Mouse (Mus musculus): ENCODE measurements around the gene Pik3ap1. TPM values are rescaled to one million over a fixed set of nuclear protein-coding genes. Genes with fewer than 3 reads are reported as not detected.

The Pik3ap1 gene
- polyA plus RNA-seq, 1 experiment = 0.16 TPM

DNA sequence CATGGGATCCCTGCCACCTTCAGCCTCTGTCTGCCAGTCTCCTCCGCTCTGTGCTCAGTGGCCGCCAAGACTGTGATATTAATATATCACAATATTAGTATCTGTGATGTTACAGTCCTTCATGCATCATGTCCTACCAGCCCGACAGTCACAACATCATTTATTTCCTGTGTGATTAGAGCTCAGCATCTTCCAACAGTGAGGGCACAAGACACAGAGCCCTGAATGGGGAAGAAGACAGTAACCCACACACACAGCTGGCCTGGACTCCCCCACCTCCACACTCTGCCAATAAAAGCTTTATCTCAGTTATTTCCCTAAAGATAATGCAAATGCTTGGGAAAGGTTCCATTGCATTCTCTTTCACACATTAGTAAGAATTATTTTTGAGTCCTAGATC, 35.3 kb downstream of the Pik3ap1 start:
- H3K27me3 ChIP-seq (ENCODE audit: control insufficient read depth, insufficient read depth, low read length, poor library complexity, severe bottlenecking) = no peaks in the 10 kb centered on the region
- no peak overlapping the region for H3K27ac ChIP-seq (ENCODE audit: insufficient read depth, low read length)
- no peaks in the 10 kb centered on the region for H3K36me3 ChIP-seq (ENCODE audit: control insufficient read depth, insufficient read depth, low read length, poor library complexity, severe bottlenecking)
- no peaks in the 10 kb centered on the region for H3K4me1 ChIP-seq (ENCODE audit: control insufficient read depth, insufficient read depth, low read length)
- H3K4me3 ChIP-seq (ENCODE audit: low read depth, low read length) = no peak overlapping the region
- H3K9ac ChIP-seq (ENCODE audit: low read depth, poor library complexity, severe bottlenecking) = no peak overlapping the region
- H3K9me3 ChIP-seq (replicated peaks; ENCODE audit: control insufficient read depth, insufficient read depth, low read length, poor library complexity, severe bottlenecking) = no peaks in the 10 kb centered on the region; the same call in 1 of the 2 replicates
- TF ChIP-seq CTCF (IDR thresholded peaks at IDR 0.05; ENCODE audit: low read depth, low read length) = no peak
- no peak for TF ChIP-seq POLR2A (IDR thresholded peaks at IDR 0.05; ENCODE audit: insufficient read depth, low read length)
- no peak for TF ChIP-seq EP300 (IDR thresholded peaks at IDR 0.05; ENCODE audit: insufficient read depth, low read depth, low read length)

- no peaks in the 10 kb centered on the region for H3K4me1 ChIP-seq (ENCODE audit: control insufficient read depth, insufficient read depth, low read length)
- no peaks in the 10 kb centered on the region for H3K27me3 ChIP-seq (ENCODE audit: control insufficient read depth, insufficient read depth, low read length, poor library complexity, severe bottlenecking)
- no peaks in the 10 kb centered on the region; the same call in 1 of the 2 replicates for H3K9me3 ChIP-seq (replicated peaks; ENCODE audit: control insufficient read depth, insufficient read depth, low read length, poor library complexity, severe bottlenecking)
- no peak for TF ChIP-seq CTCF (IDR thresholded peaks at IDR 0.05; ENCODE audit: low read depth, low read length)
- no peak for TF ChIP-seq POLR2A (IDR thresholded peaks at IDR 0.05; ENCODE audit: insufficient read depth, low read length)
- TF ChIP-seq EP300 (IDR thresholded peaks at IDR 0.05; ENCODE audit: insufficient read depth, low read depth, low read length) = no peak
- H3K36me3 ChIP-seq (ENCODE audit: control insufficient read depth, insufficient read depth, low read length, poor library complexity, severe bottlenecking) = no peaks in the 10 kb centered on the region
- H3K27ac ChIP-seq (ENCODE audit: insufficient read depth, low read length) = no peak overlapping the region
- H3K4me3 ChIP-seq (ENCODE audit: low read depth, low read length) = no peak overlapping the region
- no peak overlapping the region for H3K9ac ChIP-seq (ENCODE audit: low read depth, poor library complexity, severe bottlenecking)
Measured at GRCm38 (mm10) chr19:41348161-41348560, 36.7 kb downstream of the Pik3ap1 start.

- Histone ChIP-seq H3K4me1 (ENCODE audit: control insufficient read depth, insufficient read depth, low read length) (no peaks in the 10 kb centered on the region), H3K4me3 (ENCODE audit: low read depth, low read length) (no peak overlapping the region), H3K36me3 (ENCODE audit: control insufficient read depth, insufficient read depth, low read length, poor library complexity, severe bottlenecking) (no peaks in the 10 kb centered on the region), H3K27me3 (ENCODE audit: control insufficient read depth, insufficient read depth, low read length, poor library complexity, severe bottlenecking) (no peaks in the 10 kb centered on the region), H3K27ac (ENCODE audit: insufficient read depth, low read length) (no peak overlapping the region), H3K9me3 (replicated peaks; ENCODE audit: control insufficient read depth, insufficient read depth, low read length, poor library complexity, severe bottlenecking) (no peaks in the 10 kb centered on the region; the same call in 1 of the 2 replicates), H3K9ac (ENCODE audit: low read depth, poor library complexity, severe bottlenecking) (no peak overlapping the region)
- TF ChIP-seq CTCF (IDR thresholded peaks at IDR 0.05; ENCODE audit: low read depth, low read length) (no peak), POLR2A (IDR thresholded peaks at IDR 0.05; ENCODE audit: insufficient read depth, low read length) (no peak), EP300 (IDR thresholded peaks at IDR 0.05; ENCODE audit: insufficient read depth, low read depth, low read length) (no peak)
Measured at GRCm38 (mm10) chr19:41347326-41347725, 37.6 kb downstream of the Pik3ap1 start.

- H3K9ac ChIP-seq (ENCODE audit: low read depth, poor library complexity, severe bottlenecking) = no peak overlapping the region
- no peak overlapping the region for H3K4me3 ChIP-seq (ENCODE audit: low read depth, low read length)
- H3K36me3 ChIP-seq (ENCODE audit: control insufficient read depth, insufficient read depth, low read length, poor library complexity, severe bottlenecking) = no peaks in the 10 kb centered on the region
- H3K27ac ChIP-seq (ENCODE audit: insufficient read depth, low read length) = no peak overlapping the region
- peaks cover 2% of the 10 kb centered on the region; the same call in 1 of the 2 replicates for H3K9me3 ChIP-seq (replicated peaks; ENCODE audit: control insufficient read depth, insufficient read depth, low read length, poor library complexity, severe bottlenecking)
- H3K4me1 ChIP-seq (ENCODE audit: control insufficient read depth, insufficient read depth, low read length) = no peaks in the 10 kb centered on the region
- H3K27me3 ChIP-seq (ENCODE audit: control insufficient read depth, insufficient read depth, low read length, poor library complexity, severe bottlenecking) = no peaks in the 10 kb centered on the region
- TF ChIP-seq EP300 (IDR thresholded peaks at IDR 0.05; ENCODE audit: insufficient read depth, low read depth, low read length) (no peak), POLR2A (IDR thresholded peaks at IDR 0.05; ENCODE audit: insufficient read depth, low read length) (no peak), CTCF (IDR thresholded peaks at IDR 0.05; ENCODE audit: low read depth, low read length) (no peak)
Measured at GRCm38 (mm10) chr19:41346099-41346850, 38.6 kb downstream of the Pik3ap1 start.

- Histone ChIP-seq H3K27me3 (ENCODE audit: control insufficient read depth, insufficient read depth, low read length, poor library complexity, severe bottlenecking) (no peaks in the 10 kb centered on the region), H3K4me3 (ENCODE audit: low read depth, low read length) (no peak overlapping the region), H3K4me1 (ENCODE audit: control insufficient read depth, insufficient read depth, low read length) (no peaks in the 10 kb centered on the region), H3K36me3 (ENCODE audit: control insufficient read depth, insufficient read depth, low read length, poor library complexity, severe bottlenecking) (no peaks in the 10 kb centered on the region), H3K9ac (ENCODE audit: low read depth, poor library complexity, severe bottlenecking) (no peak overlapping the region), H3K9me3 (replicated peaks; ENCODE audit: control insufficient read depth, insufficient read depth, low read length, poor library complexity, severe bottlenecking) (peaks cover 2% of the 10 kb centered on the region; the same call in 1 of the 2 replicates), H3K27ac (ENCODE audit: insufficient read depth, low read length) (no peak overlapping the region)
- TF ChIP-seq CTCF (IDR thresholded peaks at IDR 0.05; ENCODE audit: low read depth, low read length) = no peak
- TF ChIP-seq POLR2A (IDR thresholded peaks at IDR 0.05; ENCODE audit: insufficient read depth, low read length) = no peak
- no peak for TF ChIP-seq EP300 (IDR thresholded peaks at IDR 0.05; ENCODE audit: insufficient read depth, low read depth, low read length)
Measured at GRCm38 (mm10) chr19:41345028-41345741, 39.7 kb downstream of the Pik3ap1 start.

GRCm38 (mm10) chr19:41344666-41345027, 40.3 kb downstream of the Pik3ap1 start:
- no peak overlapping the region for H3K4me3 ChIP-seq (ENCODE audit: low read depth, low read length)
- peaks cover 2% of the 10 kb centered on the region; the same call in 1 of the 2 replicates for H3K9me3 ChIP-seq (replicated peaks; ENCODE audit: control insufficient read depth, insufficient read depth, low read length, poor library complexity, severe bottlenecking)
- H3K4me1 ChIP-seq (ENCODE audit: control insufficient read depth, insufficient read depth, low read length) = no peaks in the 10 kb centered on the region
- TF ChIP-seq EP300 (IDR thresholded peaks at IDR 0.05; ENCODE audit: insufficient read depth, low read depth, low read length) (no peak), POLR2A (IDR thresholded peaks at IDR 0.05; ENCODE audit: insufficient read depth, low read length) (no peak), CTCF (IDR thresholded peaks at IDR 0.05; ENCODE audit: low read depth, low read length) (no peak)
- H3K36me3 ChIP-seq (ENCODE audit: control insufficient read depth, insufficient read depth, low read length, poor library complexity, severe bottlenecking) = no peaks in the 10 kb centered on the region
- no peak overlapping the region for H3K9ac ChIP-seq (ENCODE audit: low read depth, poor library complexity, severe bottlenecking)
- no peaks in the 10 kb centered on the region for H3K27me3 ChIP-seq (ENCODE audit: control insufficient read depth, insufficient read depth, low read length, poor library complexity, severe bottlenecking)
- H3K27ac ChIP-seq (ENCODE audit: insufficient read depth, low read length) = no peak overlapping the region

Data from ES-Bruce4 (cell line).